Mouse (Mus musculus): Measurements from ENCODE around the gene Nup153.

The Nup153 gene

DNA sequence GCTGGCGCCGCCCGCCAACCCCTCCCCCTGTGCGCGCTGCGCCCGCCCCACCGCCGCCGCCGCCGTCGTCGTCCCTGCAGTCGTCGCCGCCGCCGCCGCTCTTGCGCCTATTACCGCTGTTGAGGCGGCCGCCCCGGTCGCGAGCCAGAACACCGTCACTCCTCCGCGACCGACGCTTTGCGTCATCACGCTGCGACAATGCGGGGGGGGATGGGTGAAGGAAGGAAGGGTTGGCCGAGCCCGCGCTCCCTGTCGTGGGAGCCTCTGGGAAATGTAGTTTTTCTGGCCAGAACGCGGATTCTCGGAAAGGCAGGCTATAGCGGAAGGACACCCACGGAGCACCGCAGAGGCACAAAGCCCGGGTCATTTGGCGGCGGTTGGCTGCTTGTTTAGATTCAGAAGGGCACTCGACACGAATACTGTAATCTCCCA lies at the start of gene Nup153:
TSS of gene Nup153 (minus strand) at position 104 of the 432 bp plus-strand sequence.
- peak; percentile 99 for DNase-seq (ENCODE audit: low spot score)

- no peak for DNase-seq (ENCODE audit: low spot score)
Observed at GRCm38 (mm10) chr13:46777461-46777860, 49.7 kb upstream of the Nup153 start.

GRCm38 (mm10) chr13:46776636-46777305 lies 49.0 kb upstream of the Nup153 start:
- no peak for DNase-seq (ENCODE audit: low spot score)

- no peak for DNase-seq (ENCODE audit: low spot score)
Observed at GRCm38 (mm10) chr13:46774998-46775397, 47.3 kb upstream of the Nup153 start.

DNA sequence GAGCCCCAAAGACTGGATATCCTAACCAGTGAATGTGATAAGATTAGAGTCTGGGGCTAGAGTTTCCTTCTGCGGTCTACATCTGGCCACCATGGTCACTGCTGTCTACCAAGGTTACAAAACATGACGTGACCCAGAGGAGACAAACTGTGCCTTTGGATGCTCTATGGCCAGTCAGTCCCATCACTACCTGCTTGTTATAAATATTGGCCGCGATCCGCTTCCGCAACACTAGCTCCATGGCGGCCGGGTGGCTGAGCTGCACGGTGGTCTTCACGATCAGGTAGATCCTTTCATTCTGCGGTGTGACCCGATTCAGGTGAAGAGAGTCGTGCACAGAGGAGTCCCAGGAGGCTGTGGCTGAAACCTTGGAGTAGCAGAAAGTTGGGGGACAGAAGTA lies 44.8 kb upstream of the Nup153 start:
- DNase-seq (ENCODE audit: low spot score), result no peak

- no peak for DNase-seq (ENCODE audit: low spot score)
Observed at GRCm38 (mm10) chr13:46765361-46765760, 37.6 kb upstream of the Nup153 start.

- no peak for DNase-seq (ENCODE audit: low spot score)
Observed at GRCm38 (mm10) chr13:46763210-46763609, 35.5 kb upstream of the Nup153 start.

GRCm38 (mm10) chr13:46760921-46761320 lies 33.2 kb upstream of the Nup153 start:
- DNase-seq (ENCODE audit: low spot score), result peak; percentile 16

DNA sequence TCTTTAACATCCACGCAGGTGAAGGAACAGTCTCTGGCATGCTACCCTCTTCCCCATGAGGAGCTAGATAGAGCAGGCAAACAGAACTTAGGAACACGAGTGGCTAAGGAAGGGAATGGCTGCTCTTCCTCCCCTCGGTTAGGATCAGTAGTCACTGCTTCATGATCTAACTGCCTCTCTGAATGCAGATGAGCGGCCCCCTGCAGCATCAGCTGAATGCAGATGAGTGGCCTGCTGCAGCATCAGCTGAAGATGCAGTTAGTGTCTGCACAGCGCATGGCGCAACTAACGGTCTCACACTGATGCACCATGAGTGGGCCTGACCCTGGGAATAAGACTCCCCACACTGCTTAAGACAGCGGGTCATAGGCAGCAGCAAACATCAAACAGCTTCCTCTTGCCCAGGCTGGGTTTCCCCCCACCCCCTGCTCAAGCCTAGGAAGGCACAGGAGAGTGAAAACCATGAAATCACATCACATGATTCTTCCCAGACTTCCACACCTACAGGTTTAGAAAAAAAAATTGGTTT lies 31.6 kb upstream of the Nup153 start:
- DNase-seq (ENCODE audit: low spot score), result no peak

GRCm38 (mm10) chr13:46758627-46759026 lies 30.9 kb upstream of the Nup153 start:
- DNase-seq (ENCODE audit: low spot score), result no peak

- no peak for DNase-seq (ENCODE audit: low spot score)
Observed at GRCm38 (mm10) chr13:46757946-46758345, 30.2 kb upstream of the Nup153 start.

DNA sequence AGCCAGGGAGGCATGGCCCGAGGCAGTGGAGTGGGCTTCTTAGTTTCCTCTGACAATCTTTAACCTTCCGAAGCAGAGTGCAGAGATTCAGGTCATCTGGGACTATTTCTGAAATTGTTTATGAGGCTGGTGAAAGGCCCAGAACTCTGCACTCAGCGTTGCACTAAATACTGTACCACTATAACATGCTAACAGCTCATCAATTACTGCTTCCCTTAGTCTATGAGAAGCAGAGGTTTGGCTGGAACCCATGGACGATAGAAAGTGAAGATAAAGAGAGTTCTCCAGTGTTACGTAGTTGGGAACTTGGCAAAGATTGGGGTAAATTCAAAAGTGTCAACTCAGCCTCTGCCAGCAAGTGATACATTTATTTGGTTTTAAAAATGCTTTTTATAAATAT lies 25.6 kb upstream of the Nup153 start:
- DNase-seq (ENCODE audit: low spot score), result no peak

- DNase-seq (ENCODE audit: low spot score), result no peak
Observed at GRCm38 (mm10) chr13:46752566-46753229, 25.0 kb upstream of the Nup153 start.

DNA sequence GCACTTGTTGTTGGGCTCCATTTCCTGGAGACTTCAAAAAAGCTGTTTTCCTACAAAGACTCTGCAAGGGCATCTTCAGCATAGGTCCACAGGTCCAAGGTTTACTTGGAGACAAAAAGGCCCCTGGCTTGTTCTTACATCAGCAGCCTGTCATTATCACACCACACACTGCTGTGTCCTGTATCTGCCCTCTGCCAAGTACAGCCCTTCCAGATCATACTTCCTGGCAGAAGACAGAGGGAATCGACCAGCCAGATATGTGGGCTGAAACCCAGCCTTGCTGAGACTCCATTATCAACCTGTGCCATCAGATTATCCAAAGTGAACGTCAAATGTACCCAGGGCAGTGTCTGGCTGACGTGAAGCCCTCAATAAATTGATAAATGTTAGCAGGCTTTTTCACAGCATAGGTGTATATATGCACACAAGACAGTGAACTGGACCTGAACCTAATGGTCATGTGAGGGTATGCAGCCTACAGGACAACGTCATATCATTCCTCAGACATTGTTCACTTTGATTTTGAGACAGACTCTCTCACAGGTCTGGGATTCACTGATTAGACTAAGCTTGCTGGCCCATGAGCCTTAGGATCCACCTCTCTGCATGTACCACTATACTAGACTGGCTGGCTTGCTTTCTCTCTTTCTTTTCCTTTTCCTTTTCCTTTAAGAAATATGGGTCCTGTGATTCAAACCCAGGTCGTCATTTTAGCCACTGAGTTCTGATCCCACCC lies 20.6 kb upstream of the Nup153 start:
- no peak for DNase-seq (ENCODE audit: low spot score)

- no peak for DNase-seq (ENCODE audit: low spot score)
Observed at GRCm38 (mm10) chr13:46743821-46744220, 16.1 kb upstream of the Nup153 start.

DNA sequence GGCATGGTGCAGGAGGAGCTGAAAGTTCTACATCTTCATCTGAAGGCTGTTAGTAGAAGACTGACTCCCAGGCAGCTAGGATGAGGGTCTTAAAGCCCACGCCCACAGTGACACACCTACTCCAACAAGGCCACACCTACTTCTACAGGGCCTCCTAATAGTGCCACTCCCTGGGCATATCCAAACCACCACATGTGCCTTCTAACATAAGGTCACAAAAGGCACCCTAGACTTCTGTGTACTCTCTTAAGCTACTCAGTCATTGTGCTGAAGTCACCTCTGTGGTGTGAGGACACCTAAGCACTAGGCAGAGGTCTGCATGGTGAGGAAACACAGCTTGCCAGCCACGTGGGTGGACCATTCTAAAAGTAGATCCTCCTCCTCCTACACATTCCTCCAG lies 14.6 kb upstream of the Nup153 start:
- no peak for DNase-seq (ENCODE audit: low spot score)

DNA sequence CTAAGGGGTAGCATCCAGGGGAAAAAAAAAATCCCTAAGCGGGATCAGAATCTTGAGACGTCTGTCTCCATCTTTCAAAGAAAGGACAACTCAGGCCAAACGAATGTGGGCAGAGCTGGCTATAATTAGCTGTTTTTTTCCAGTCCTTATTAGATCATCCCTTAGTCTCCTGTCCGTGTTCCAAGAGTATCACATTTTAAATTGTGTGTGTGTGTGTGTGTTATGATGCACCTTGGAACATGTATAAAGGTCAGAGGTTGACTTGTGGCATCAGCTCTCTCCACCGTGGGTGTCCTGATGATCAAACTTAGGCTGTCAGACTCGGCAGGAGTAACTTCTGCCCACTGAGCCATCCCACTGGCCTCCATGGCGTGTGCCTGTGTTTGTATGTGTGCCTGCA lies 11.7 kb upstream of the Nup153 start:
- no peak for DNase-seq (ENCODE audit: low spot score)

GRCm38 (mm10) chr13:46737482-46737881 lies 9.7 kb upstream of the Nup153 start:
- DNase-seq (ENCODE audit: low spot score), result no peak

- peak; percentile 28 for DNase-seq (ENCODE audit: low spot score)
Observed at GRCm38 (mm10) chr13:46736479-46736865, 8.7 kb upstream of the Nup153 start.

DNA sequence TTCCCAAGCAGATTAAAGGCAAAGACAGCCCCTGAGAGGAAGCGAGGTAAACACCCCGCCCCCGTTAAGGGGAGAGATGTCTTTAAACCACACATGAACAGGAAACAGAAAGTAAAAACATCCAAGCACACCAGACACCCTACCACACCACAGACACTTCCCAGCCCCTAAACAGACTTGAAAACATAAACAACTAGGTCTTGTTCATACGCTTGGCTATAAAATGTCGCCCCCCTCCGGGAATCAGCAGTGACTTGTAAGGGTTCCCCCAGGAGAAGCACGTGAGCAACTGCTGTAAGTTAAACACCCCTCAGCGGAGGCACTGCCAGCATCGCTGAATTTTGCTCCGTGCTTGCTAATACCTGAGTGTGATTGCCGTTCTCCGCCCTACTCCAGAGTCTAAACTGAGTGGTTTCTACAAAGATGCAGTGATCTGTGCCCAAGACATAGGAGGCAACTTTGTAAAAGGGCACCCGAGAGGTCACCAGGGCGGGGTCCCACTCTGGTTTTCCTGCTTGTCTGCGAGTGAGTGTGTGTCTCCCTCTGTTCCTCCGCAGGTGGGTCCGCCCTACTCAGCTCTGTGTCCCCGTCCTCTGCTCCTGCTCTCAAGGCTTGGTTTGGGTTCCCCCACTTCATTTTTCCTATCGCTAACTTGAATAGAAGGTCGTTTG lies 8.2 kb upstream of the Nup153 start:
- peak; percentile 68 for DNase-seq (ENCODE audit: low spot score)

- no peak for DNase-seq (ENCODE audit: low spot score)
Observed at GRCm38 (mm10) chr13:46735219-46735807, 7.6 kb upstream of the Nup153 start.

DNA sequence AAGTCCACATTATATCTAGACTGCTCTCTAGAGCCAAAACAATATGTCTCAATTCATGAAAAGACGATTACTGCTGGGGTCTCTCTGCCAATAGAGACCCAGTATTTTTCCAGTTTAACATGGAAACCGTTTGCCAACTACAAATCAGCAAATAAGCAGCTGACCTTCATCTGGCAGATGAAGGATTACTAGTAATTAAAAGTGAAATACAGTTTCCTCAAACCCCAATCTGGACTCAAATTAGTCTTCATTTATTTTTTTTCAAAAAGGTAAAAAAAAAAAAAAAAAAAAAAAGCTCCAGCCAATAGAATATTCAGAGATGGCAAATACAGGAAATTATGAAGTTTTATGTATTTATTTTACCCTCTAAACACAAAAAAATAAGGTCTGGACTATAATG lies 2.3 kb upstream of the Nup153 start:
- DNase-seq (ENCODE audit: low spot score), result no peak
